17 mouse cellular contexts compared by ENCODE assay signal in the genomic region with DNA sequence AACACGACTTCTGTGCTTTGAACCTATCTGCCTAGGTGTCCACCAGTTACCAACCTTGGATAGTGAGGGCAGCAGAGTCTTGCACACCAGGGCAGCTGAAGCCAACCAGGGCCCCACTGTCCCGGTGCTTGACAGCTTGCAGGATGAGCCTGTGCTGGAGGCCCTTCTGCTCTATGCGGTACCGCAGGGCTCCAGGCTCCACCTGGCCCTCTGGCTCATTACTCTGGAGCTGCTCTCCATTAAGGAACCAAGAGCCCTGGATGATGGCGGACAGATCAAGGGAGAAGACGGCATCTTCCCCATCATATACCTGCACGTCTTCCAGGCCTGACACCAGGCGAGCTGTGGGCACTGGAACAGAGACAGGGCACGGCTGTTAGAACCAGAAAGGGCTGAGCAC. TPM values are rescaled to one million over a fixed set of nuclear protein-coding genes. Genes with fewer than 3 reads are reported as not detected.
"Had no signal": no experiment of that assay in that cellular context is flagged by ENCODE, and none has a peak within 500 bp of the region (broad histone marks: within the 10 kb centered on the region; RNA-seq: fewer than 3 reads in every experiment).

No protein-coding gene starts in this region.

- DNase-seq: retina, postnatal 1 day; right cerebral cortex, adult 18-20 months; right cerebral cortex, postnatal 14 days; right cerebral cortex, postnatal 25 days; right cerebral cortex, postnatal 4 days; spleen, adult 18-20 months; thymus, adult 18-20 months; thymus, adult 2 months; thymus, postnatal 14 days; thymus, postnatal 25 days; thymus, postnatal 36 days; thymus, postnatal 4 days had no signal

- H3K4me3 ChIP-seq: neural tube, embryonic 13.5 days; neural tube, embryonic 15.5 days; stomach, embryonic 15.5 days had no signal

- H3K9me3 ChIP-seq: neural tube, embryonic 13.5 days; neural tube, embryonic 15.5 days; stomach, embryonic 15.5 days had no signal

- H3K27ac ChIP-seq: neural tube, embryonic 13.5 days; neural tube, embryonic 15.5 days; stomach, embryonic 15.5 days; stomach, postnatal 0 days had no signal

- H3K4me2 ChIP-seq: neural tube, embryonic 13.5 days; neural tube, embryonic 15.5 days; stomach, embryonic 15.5 days had no signal

- H3K27me3 ChIP-seq: neural tube, embryonic 15.5 days; stomach, embryonic 15.5 days had no signal

- H3K9ac ChIP-seq: neural tube, embryonic 13.5 days; neural tube, embryonic 15.5 days; stomach, embryonic 15.5 days had no signal

RNA-seq across cellular contexts. Expression of a gene that starts 4.3 kb away (rescaled TPM):
- total RNA-seq: neutrophil, adult 5-6 weeks had no signal

RNA-seq across cellular contexts. Expression of a gene that starts 5.0 kb away (rescaled TPM):
- total RNA-seq: neutrophil, adult 5-6 weeks had no signal
